Mouse (Mus musculus) hindbrain, postnatal 0 days (tissue): ENCODE results near the gene Fga. TPM values are rescaled to one million over a fixed set of nuclear protein-coding genes. Genes with fewer than 3 reads are reported as not detected.

ENCODE experiments used
- ATAC-seq: fragments of 200-750 bp; cut with Nextera tagmentation; 2 replicates; pipeline ENCODE4 v1.8.0; 2017; ENCODE audit warnings: mild to moderate bottlenecking, moderate TSS enrichment, moderate library complexity
- DNase-seq: peaks from one replicate; pipeline ENCODE4 v3.0.0-alpha.2; 2015; ENCODE audit warnings: low spot score
- H3K27ac ChIP-seq: fragments of 300-500 bp; sonication (generic); 2 replicates; pipeline ENCODE4 v1.5.1; 2014; ENCODE audit warnings: mild to moderate bottlenecking
- H3K27me3 ChIP-seq: fragments of 300-500 bp; sonication (generic); 2 replicates; pipeline ENCODE4 v1.6.1; 2014; ENCODE audit warnings: low read length, mixed read lengths; ENCODE audit not compliant: insufficient read depth
- H3K36me3 ChIP-seq: fragments of 300-500 bp; sonication (generic); 2 replicates; pipeline ENCODE4 v1.6.1; 2014; ENCODE audit warnings: low read length, mixed read lengths; ENCODE audit not compliant: insufficient read depth
- H3K4me1 ChIP-seq: fragments of 300-500 bp; sonication (generic); 2 replicates; pipeline ENCODE4 v1.6.1; 2014; ENCODE audit warnings: antibody characterized with exemption, low read length, mixed read lengths; ENCODE audit not compliant: insufficient read depth
- H3K4me2 ChIP-seq: fragments of 300-500 bp; sonication (generic); 2 replicates; pipeline ENCODE4 v1.6.1; 2014; ENCODE audit warnings: low read depth, mild to moderate bottlenecking, low read length, moderate library complexity, mixed read lengths
- H3K4me3 ChIP-seq: fragments of 300-500 bp; sonication (generic); 2 replicates; pipeline ENCODE4 v1.5.1; 2014; ENCODE audit warnings: low read length
- H3K9ac ChIP-seq: fragments of 300-500 bp; sonication (generic); replicated peaks from 2 replicates; pipeline ENCODE4 v1.6.1; 2014; ENCODE audit warnings: mild to moderate bottlenecking, low read length, moderate library complexity, mixed read lengths
- H3K9me3 ChIP-seq: fragments of 300-500 bp; sonication (generic); 2 replicates; pipeline ENCODE4 v1.6.1; 2016; ENCODE audit warnings: low read length, mixed read lengths
- CTCF ChIP-seq: IDR thresholded peaks from 2 replicates; pipeline ENCODE4 v1.5.1; 2016; ENCODE audit warnings: antibody characterized with exemption, control low read depth, low read depth
- WGBS: fragments of 180-500 bp; shearing (Covaris S2); extraction: QIAGEN DNeasy Blood & Tissue Kit; methylation state at CpG from one replicate; pipeline ENCODE4 v1.1.7; 2014; 5-methylcytosine and 5-hydroxymethylcytosine counted together
- polyA plus RNA-seq: library from polyadenylated mRNA; unstranded; fragments of >200 nt; fragmentation: Nextera tagmentation; extraction: Ambion mirVana; gene quantifications from 2 replicates; pipeline ENCODE4 v1.2.1, GENCODE M21; 2015
- total RNA-seq: library from RNA; depleted of rRNA; stranded (reverse); fragments of >200 nt; gene quantifications from 2 replicates; pipeline ENCODE4 v1.2.3, GENCODE M21; 2014

Fga gene
- total and polyA plus RNA-seq, 2 experiments from 2014 or later, result not detected

- Histone ChIP-seq H3K4me3 (no peak overlapping the region), H3K9me3 (no peaks in the 10 kb centered on the region), H3K9ac (no peak overlapping the region), H3K4me2 (no peak overlapping the region), H3K4me1 (no peaks in the 10 kb centered on the region), H3K27ac (no peak overlapping the region), H3K36me3 (no peaks in the 10 kb centered on the region), H3K27me3 (no peaks in the 10 kb centered on the region)
- ATAC-seq (no peak), DNase-seq (no peak)
- TF ChIP-seq CTCF, result no peak
- 88% methylated on average over 5 of the region's 5 CpGs for WGBS
Observed at GRCm38 (mm10) chr3:83021176-83021575, 4.7 kb upstream of the Fga start.

- ATAC-seq (no peak), DNase-seq (no peak)
- H3K9me3 ChIP-seq, result no peaks in the 10 kb centered on the region
- H3K4me2 ChIP-seq, result no peak overlapping the region
- no peak overlapping the region for H3K4me3 ChIP-seq
- TF ChIP-seq CTCF, result no peak
- no peaks in the 10 kb centered on the region for H3K36me3 ChIP-seq
- no peak overlapping the region for H3K27ac ChIP-seq
- WGBS, result 60% methylated on average over 6 of the region's 6 CpGs
- no peaks in the 10 kb centered on the region for H3K4me1 ChIP-seq
- no peaks in the 10 kb centered on the region for H3K27me3 ChIP-seq
- H3K9ac ChIP-seq, result no peak overlapping the region
Observed at GRCm38 (mm10) chr3:83025036-83025435, 840 bp upstream of the Fga start.

- Histone ChIP-seq H3K9ac (no peak overlapping the region), H3K4me1 (no peaks in the 10 kb centered on the region), H3K4me2 (no peak overlapping the region), H3K4me3 (no peak overlapping the region), H3K27ac (no peak overlapping the region), H3K27me3 (no peaks in the 10 kb centered on the region), H3K9me3 (no peaks in the 10 kb centered on the region), H3K36me3 (no peaks in the 10 kb centered on the region)
- ATAC-seq (no peak), DNase-seq (no peak)
- no peak for TF ChIP-seq CTCF
- 77% methylated on average over 9 of the region's 9 CpGs for WGBS
Observed at GRCm38 (mm10) chr3:83027546-83028251, 1.8 kb downstream of the Fga start.

- TF ChIP-seq CTCF, result no peak
- ATAC-seq (no peak), DNase-seq (no peak)
Observed at GRCm38 (mm10) chr3:83030331-83030730, 4.5 kb downstream of the Fga start.

GRCm38 (mm10) chr3:83032746-83033308, 7.0 kb downstream of the Fga start:
- H3K4me2 ChIP-seq, result peak overlapping the region; percentile 31
- DNase-seq, result no peak
- ATAC-seq, result peak; percentile 35; the same call in 1 of the 2 replicates

More at GRCm38 (mm10) chr3:83030331-83030730, 4.5 kb downstream of the Fga start:
- Histone ChIP-seq H3K36me3 (no peaks in the 10 kb centered on the region), H3K4me3 (no peak overlapping the region), H3K9me3 (no peaks in the 10 kb centered on the region), H3K9ac (no peak overlapping the region), H3K4me2 (no peak overlapping the region), H3K27me3 (no peaks in the 10 kb centered on the region), H3K4me1 (no peaks in the 10 kb centered on the region), H3K27ac (no peak overlapping the region)
- WGBS, result 91% methylated on average over 4 of the region's 4 CpGs

GRCm38 (mm10) chr3:83033801-83034200, 7.9 kb downstream of the Fga start:
- Histone ChIP-seq H3K9me3 (no peaks in the 10 kb centered on the region), H3K36me3 (no peaks in the 10 kb centered on the region), H3K4me3 (no peak overlapping the region), H3K4me2 (no peak overlapping the region), H3K4me1 (no peaks in the 10 kb centered on the region), H3K9ac (no peak overlapping the region), H3K27ac (no peak overlapping the region), H3K27me3 (no peaks in the 10 kb centered on the region)
- WGBS, result 82% methylated on average over 8 of the region's 8 CpGs
- DNase-seq, result no peak
- no peak for TF ChIP-seq CTCF
- ATAC-seq, result no peak

More at GRCm38 (mm10) chr3:83032746-83033308, 7.0 kb downstream of the Fga start:
- H3K9me3 ChIP-seq, result no peaks in the 10 kb centered on the region
- WGBS, result 42% methylated on average over 13 of the region's 13 CpGs
- H3K9ac ChIP-seq, result no peak overlapping the region
- H3K27ac ChIP-seq, result no peak overlapping the region
- no peak overlapping the region for H3K4me3 ChIP-seq
- no peaks in the 10 kb centered on the region for H3K4me1 ChIP-seq
- no peak for TF ChIP-seq CTCF
- no peaks in the 10 kb centered on the region for H3K36me3 ChIP-seq
- H3K27me3 ChIP-seq, result no peaks in the 10 kb centered on the region

GRCm38 (mm10) chr3:83038865-83039264, 13.0 kb downstream of the Fga start:
- no peak overlapping the region for H3K27ac ChIP-seq
- H3K9me3 ChIP-seq, result no peaks in the 10 kb centered on the region
- no peaks in the 10 kb centered on the region for H3K36me3 ChIP-seq
- H3K9ac ChIP-seq, result no peak overlapping the region
- H3K4me3 ChIP-seq, result no peak overlapping the region
- H3K4me2 ChIP-seq, result no peak overlapping the region
- DNase-seq, result no peak
- no peaks in the 10 kb centered on the region for H3K4me1 ChIP-seq
- H3K27me3 ChIP-seq, result no peaks in the 10 kb centered on the region
- no peak for ATAC-seq
- 55% methylated on average over 2 of the region's 2 CpGs for WGBS
- no peak for TF ChIP-seq CTCF
